Mouse (Mus musculus): ENCODE measurements around the gene Tmod3.

DNA sequence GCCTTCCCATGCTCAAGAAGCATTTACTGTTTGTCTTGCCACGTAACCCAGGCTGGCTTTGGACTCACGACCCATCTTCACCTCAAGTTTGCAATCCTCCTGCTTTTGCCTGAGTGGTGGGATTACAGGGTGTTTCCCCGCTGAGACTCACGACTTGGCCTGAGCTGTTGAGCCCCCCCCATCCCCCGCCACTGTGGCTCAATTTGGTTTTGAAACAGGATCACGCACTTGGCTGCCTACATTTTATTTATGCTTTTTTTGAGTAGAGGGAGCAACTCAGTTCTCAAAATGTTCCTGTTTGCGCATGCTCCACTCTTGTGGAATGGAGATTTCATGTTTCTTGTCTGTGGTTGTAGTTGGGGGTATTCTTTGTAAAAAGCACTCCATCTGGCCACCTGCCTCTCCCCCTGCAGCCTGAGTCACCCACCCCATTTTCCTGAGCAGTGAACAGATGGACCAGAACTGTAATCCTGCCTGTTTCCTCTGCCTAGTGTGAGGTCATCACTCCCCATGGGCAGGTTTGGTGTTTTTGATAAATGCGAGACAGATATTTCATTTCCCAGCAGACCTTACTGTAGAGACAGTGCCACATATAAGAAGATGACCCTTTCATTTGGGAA is 80.2 kb downstream of the Tmod3 start:
- TF ChIP-seq POLR2A (IDR thresholded peaks at IDR 0.05; ENCODE audit: low read depth, low read length) = no peak
- no peak for TF ChIP-seq CTCF (conservative IDR thresholded peaks at IDR 0.05; ENCODE audit: insufficient read depth, insufficient read length, low read depth, low read length)
